Mouse (Mus musculus) erythroblast, embryonic 14.5 days (primary cell): Measurements from ENCODE around the gene Gzmm. TPM values are rescaled to one million over a fixed set of nuclear protein-coding genes. Genes with fewer than 3 reads are reported as not detected.

Experiments
- H3K27me3 ChIP-seq: 2 replicates; pipeline ENCODE4 v1.6.1; 2012; ENCODE audit warnings: inconsistent platforms; ENCODE audit not compliant: control insufficient read depth
- H3K36me3 ChIP-seq: 2 replicates; pipeline ENCODE4 v1.6.1; 2012; ENCODE audit warnings: mild to moderate bottlenecking, inconsistent platforms; ENCODE audit not compliant: control insufficient read depth
- H3K4me1 ChIP-seq: 2 replicates; pipeline ENCODE4 v1.6.1; 2012; ENCODE audit warnings: inconsistent platforms; ENCODE audit not compliant: control insufficient read depth
- H3K4me3 ChIP-seq: replicated peaks from 2 replicates; pipeline ENCODE3; 2012; ENCODE audit warnings: moderate library complexity, mild to moderate bottlenecking, inconsistent platforms
- H3K9me3 ChIP-seq: 2 replicates; pipeline ENCODE4 v1.6.1; 2012; ENCODE audit warnings: low read length, inconsistent platforms, mixed read lengths; ENCODE audit not compliant: control insufficient read depth
- GATA1 ChIP-seq: IDR thresholded peaks from 2 replicates; pipeline ENCODE4 v1.6.1; 2012; ENCODE audit warnings: low read length, inconsistent platforms, mixed read lengths
- TAL1 ChIP-seq: IDR thresholded peaks from 3 replicates; pipeline ENCODE4 v1.6.1; 2012; ENCODE audit warnings: low read length, inconsistent platforms, mixed read lengths
- polyA plus RNA-seq: library from polyadenylated mRNA; stranded (reverse); fragments of >175 nt; gene quantifications from 2 replicates; pipeline ENCODE4 v1.2.3, GENCODE M21; 2012

The Gzmm gene
- polyA plus RNA-seq = 0.08 and 0.09 TPM in 2 replicates

- H3K4me1 ChIP-seq = peaks cover 25% of the 10 kb centered on the region
- H3K27me3 ChIP-seq = no peaks in the 10 kb centered on the region
- no peak within 1 kb of the TSS for H3K4me3 ChIP-seq
- peaks cover 8% of the 10 kb centered on the region for H3K9me3 ChIP-seq
- H3K36me3 ChIP-seq = peaks cover 64% of the 10 kb centered on the region
- TF ChIP-seq GATA1 (no peak), TAL1 (no peak)
Observed at GRCm38 (mm10) chr10:79688720-79689119, at the start of gene Gzmm. TSS of gene Gzmm (plus strand) at chr10:79689020.

GRCm38 (mm10) chr10:79645711-79646110 lies 43.1 kb upstream of the Gzmm start, which contains the start of gene Odf3l2:
TSS of gene Odf3l2 (minus strand) at chr10:79645738.
- peaks cover 5% of the 10 kb centered on the region for H3K4me1 ChIP-seq
- TF ChIP-seq GATA1 (no peak), TAL1 (no peak)
- H3K36me3 ChIP-seq = no peaks in the 10 kb centered on the region
- no peaks in the 10 kb centered on the region for H3K9me3 ChIP-seq
- no peaks in the 10 kb centered on the region for H3K27me3 ChIP-seq
- H3K4me3 ChIP-seq = no peak within 1 kb of the TSS

- Histone ChIP-seq H3K36me3 (no peaks in the 10 kb centered on the region), H3K4me3 (no peak overlapping the region), H3K4me1 (peaks cover 3% of the 10 kb centered on the region), H3K9me3 (no peaks in the 10 kb centered on the region), H3K27me3 (peaks cover 5% of the 10 kb centered on the region)
- TF ChIP-seq GATA1 = no peak
- TF ChIP-seq TAL1 = no peak
Observed at GRCm38 (mm10) chr10:79649070-79649751, 39.6 kb upstream of the Gzmm start.

GRCm38 (mm10) chr10:79652789-79653188 lies 36.0 kb upstream of the Gzmm start:
- Histone ChIP-seq H3K4me3 (no peak overlapping the region), H3K9me3 (no peaks in the 10 kb centered on the region), H3K27me3 (peaks cover 5% of the 10 kb centered on the region), H3K4me1 (no peaks in the 10 kb centered on the region), H3K36me3 (no peaks in the 10 kb centered on the region)
- TF ChIP-seq TAL1 (no peak), GATA1 (no peak)

- no peaks in the 10 kb centered on the region for H3K9me3 ChIP-seq
- no peak for TF ChIP-seq GATA1
- no peak for TF ChIP-seq TAL1
- H3K27me3 ChIP-seq = peaks cover 5% of the 10 kb centered on the region
- H3K4me1 ChIP-seq = no peaks in the 10 kb centered on the region
- H3K36me3 ChIP-seq = no peaks in the 10 kb centered on the region
- no peak overlapping the region for H3K4me3 ChIP-seq
Observed at GRCm38 (mm10) chr10:79654946-79655395, 33.8 kb upstream of the Gzmm start.

GRCm38 (mm10) chr10:79658829-79659228 lies 30.0 kb upstream of the Gzmm start:
- H3K36me3 ChIP-seq = no peaks in the 10 kb centered on the region
- TF ChIP-seq GATA1 (no peak), TAL1 (no peak)

GRCm38 (mm10) chr10:79660298-79660697 lies 28.5 kb upstream of the Gzmm start:
- Histone ChIP-seq H3K36me3 (no peaks in the 10 kb centered on the region), H3K4me3 (no peak overlapping the region), H3K27me3 (no peaks in the 10 kb centered on the region), H3K4me1 (peaks cover 11% of the 10 kb centered on the region), H3K9me3 (no peaks in the 10 kb centered on the region)
- TF ChIP-seq GATA1 = no peak
- TF ChIP-seq TAL1 = no peak

More at GRCm38 (mm10) chr10:79658829-79659228, 30.0 kb upstream of the Gzmm start:
- Histone ChIP-seq H3K4me3 (no peak overlapping the region), H3K4me1 (peaks cover 6% of the 10 kb centered on the region), H3K9me3 (no peaks in the 10 kb centered on the region), H3K27me3 (peaks cover under 1% of the 10 kb centered on the region; the same call in 1 of the 2 replicates)

GRCm38 (mm10) chr10:79661861-79662260 lies 27.0 kb upstream of the Gzmm start:
- Histone ChIP-seq H3K36me3 (no peaks in the 10 kb centered on the region), H3K4me1 (peaks cover 13% of the 10 kb centered on the region), H3K9me3 (no peaks in the 10 kb centered on the region), H3K27me3 (peaks cover 6% of the 10 kb centered on the region), H3K4me3 (no peak overlapping the region)
- no peak for TF ChIP-seq GATA1
- TF ChIP-seq TAL1 = no peak

- peaks cover 6% of the 10 kb centered on the region for H3K27me3 ChIP-seq
Observed at GRCm38 (mm10) chr10:79664131-79664665, 24.6 kb upstream of the Gzmm start, which contains the start of gene Madcam1. TSS of gene Madcam1 (plus strand) at chr10:79664559.

More at GRCm38 (mm10) chr10:79664131-79664665, 24.6 kb upstream of the Gzmm start, which contains the start of gene Madcam1:
- Histone ChIP-seq H3K4me1 (peaks cover 25% of the 10 kb centered on the region), H3K4me3 (no peak within 1 kb of the TSS), H3K36me3 (no peaks in the 10 kb centered on the region), H3K9me3 (no peaks in the 10 kb centered on the region)
- TF ChIP-seq GATA1 (no peak), TAL1 (no peak)
